Mouse (Mus musculus): ENCODE results near the gene Ugt1a6a. TPM values are rescaled to one million over a fixed set of nuclear protein-coding genes. Genes with fewer than 3 reads are reported as not detected.

Gene Ugt1a6a
- polyA plus RNA-seq, 1 experiment from 2014 or later = 3.7 TPM

DNA sequence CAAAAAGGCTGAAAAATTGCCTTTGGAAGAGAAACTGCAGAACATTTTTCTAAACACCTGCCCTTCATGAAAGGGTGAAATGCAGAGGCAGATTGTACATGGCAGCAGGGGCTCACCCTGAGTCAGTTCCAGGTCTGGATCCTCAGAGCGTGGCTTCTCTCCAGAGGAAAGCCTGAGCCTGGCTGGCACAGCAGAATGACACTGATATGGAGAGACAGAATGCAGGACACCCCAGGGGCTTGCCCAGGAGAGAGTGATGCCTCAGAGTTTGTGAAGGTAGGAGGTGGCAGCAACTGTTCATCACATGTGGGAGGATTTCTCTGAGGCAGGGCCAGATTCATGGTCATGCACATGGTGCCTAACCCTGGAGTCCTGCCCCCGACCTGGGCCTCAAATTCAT lies 65.4 kb downstream of the Ugt1a6a start:
- Histone ChIP-seq H3K4me1 (replicated peaks) (no peaks in the 10 kb centered on the region), H3K27ac (replicated peaks) (no peak overlapping the region), H3K4me2 (no peak overlapping the region), H3K9ac (no peak overlapping the region), H3K4me3 (no peak overlapping the region), H3K9me3 (0 out of 2 replicates have a peak, but pooled peaks cover 8% of the 10 kb centered on the region), H3K27me3 (no peaks in the 10 kb centered on the region), H3K36me3 (peaks cover 8% of the 10 kb centered on the region; the same call in 1 of the 2 replicates)
- 72% methylated on average over 2 of the region's 2 CpGs for WGBS
- no peak for ATAC-seq (ENCODE audit: low FRiP score, low read depth)

DNA sequence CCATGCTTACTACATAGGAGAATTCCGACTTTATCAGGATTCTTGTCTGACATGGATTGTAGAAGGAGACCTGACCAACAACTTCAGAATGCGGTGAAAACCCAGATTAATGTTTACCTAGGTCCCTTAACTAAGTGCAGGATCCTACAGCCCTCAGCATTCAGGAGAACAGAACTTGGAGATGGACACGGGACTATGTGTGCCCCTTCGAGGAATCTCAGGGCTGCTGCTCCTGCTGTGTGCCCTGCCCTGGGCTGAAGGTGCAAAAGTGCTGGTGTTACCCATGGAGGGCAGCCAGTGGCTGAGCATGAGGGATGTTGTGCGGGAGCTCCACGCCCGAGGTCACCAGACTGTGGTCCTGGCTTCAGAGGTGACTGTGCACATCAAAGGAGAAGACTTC lies 65.8 kb downstream of the Ugt1a6a start, which contains the start of gene Ugt1a2:
Gene Ugt1a2, plus strand, starts transcription at position 146 of the 400 bp plus-strand sequence.
- H3K4me3 ChIP-seq = no peak within 1 kb of the TSS
- H3K4me1 ChIP-seq (replicated peaks) = peaks cover 3% of the 10 kb centered on the region; the same call in 1 of the 2 replicates
- 0 out of 2 replicates have a peak, but pooled peaks cover 8% of the 10 kb centered on the region for H3K9me3 ChIP-seq
- WGBS = 83% methylated on average over 7 of the region's 7 CpGs
- no peaks in the 10 kb centered on the region for H3K27me3 ChIP-seq
- H3K9ac ChIP-seq = no peak within 1 kb of the TSS
- no peak within 1 kb of the TSS for H3K4me2 ChIP-seq
- H3K27ac ChIP-seq (replicated peaks) = no peak within 1 kb of the TSS
- ATAC-seq (ENCODE audit: low FRiP score, low read depth) = no peak
- H3K36me3 ChIP-seq = peaks cover 8% of the 10 kb centered on the region; the same call in 1 of the 2 replicates

DNA sequence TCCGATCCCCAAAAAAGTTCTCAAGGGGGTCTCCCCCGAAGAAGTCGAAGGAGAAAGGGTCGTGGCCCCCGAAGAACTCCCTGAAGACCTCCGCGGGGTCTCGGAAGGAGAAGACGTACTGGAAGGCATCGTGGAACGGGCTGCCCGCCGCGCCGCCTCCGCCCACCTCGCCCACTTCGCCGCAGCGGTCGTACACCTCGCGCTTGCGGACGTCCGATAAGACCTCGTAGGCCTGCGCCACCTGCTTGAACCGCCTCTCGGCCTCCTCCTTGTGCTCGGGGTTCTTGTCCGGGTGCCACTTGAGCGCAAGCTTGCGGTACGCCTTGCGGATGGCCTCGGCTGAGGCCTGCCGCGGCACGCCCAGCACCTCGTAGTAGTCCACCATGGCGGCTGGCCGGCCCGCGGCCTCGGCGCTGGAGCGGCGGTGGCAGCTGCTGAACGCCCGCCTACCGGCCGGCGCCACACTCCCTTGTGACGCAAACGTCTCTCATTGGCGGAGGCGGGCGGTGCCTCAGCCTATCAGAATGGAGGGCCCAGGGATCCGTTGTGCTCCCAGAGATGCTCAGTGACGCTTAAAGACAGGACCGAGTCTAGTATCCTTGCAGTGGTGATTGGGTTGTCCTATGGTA lies 70.8 kb downstream of the Ugt1a6a start, which contains the start of gene Dnajb3:
Gene Dnajb3, minus strand, starts transcription at position 489 of the 629 bp plus-strand sequence.
- Histone ChIP-seq H3K27me3 (no peaks in the 10 kb centered on the region), H3K27ac (replicated peaks) (peak within 1 kb of the TSS; percentile 57; the same call in 1 of the 2 replicates), H3K4me1 (replicated peaks) (peaks cover 8% of the 10 kb centered on the region), H3K36me3 (peaks cover 8% of the 10 kb centered on the region; the same call in 1 of the 2 replicates), H3K4me3 (peak within 1 kb of the TSS; percentile 46), H3K4me2 (peak within 1 kb of the TSS; percentile 77), H3K9me3 (0 out of 2 replicates have a peak, but pooled peaks cover 8% of the 10 kb centered on the region), H3K9ac (peak within 1 kb of the TSS; percentile 55)
- peak; percentile 100 for ATAC-seq (ENCODE audit: low FRiP score, low read depth)
- WGBS = 6% methylated on average over 62 of the region's 62 CpGs

DNA sequence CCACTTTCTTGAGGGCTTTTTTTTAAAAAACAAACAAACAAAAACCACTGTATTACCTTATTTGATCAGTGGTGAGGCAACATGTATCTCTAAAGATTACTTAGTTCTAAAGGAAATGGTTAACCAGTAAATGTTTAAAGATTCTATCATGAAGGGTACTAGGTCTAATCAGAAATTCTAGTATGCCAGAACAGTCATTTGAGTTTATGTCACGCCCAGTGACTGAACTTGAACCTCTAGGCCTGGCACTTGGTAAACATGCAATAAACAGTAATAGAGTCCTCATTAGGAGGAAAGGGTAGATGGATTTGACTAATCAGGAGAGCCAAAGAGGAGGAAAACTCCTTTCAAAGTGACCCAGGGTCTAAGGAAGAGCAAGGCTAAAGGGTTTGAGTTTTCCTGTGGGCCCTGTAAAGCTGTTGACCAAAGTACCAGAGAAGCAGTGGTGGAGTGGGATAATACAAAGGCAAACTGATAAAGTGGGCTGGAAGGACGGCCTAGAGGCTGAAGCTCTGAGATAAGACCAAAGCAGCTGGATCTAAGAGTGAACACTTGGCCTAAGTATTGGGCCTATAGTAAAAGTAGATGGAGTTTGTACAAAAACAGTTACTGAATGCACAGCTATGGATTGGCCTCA lies 72.4 kb downstream of the Ugt1a6a start:
- ATAC-seq (ENCODE audit: low FRiP score, low read depth) = no peak
- no peak overlapping the region for H3K9ac ChIP-seq
- peaks cover 15% of the 10 kb centered on the region for H3K9me3 ChIP-seq
- no peak overlapping the region for H3K4me3 ChIP-seq
- H3K4me1 ChIP-seq (replicated peaks) = peaks cover 8% of the 10 kb centered on the region
- 84% methylated on average over 2 of the region's 2 CpGs for WGBS
- H3K36me3 ChIP-seq = peaks cover 8% of the 10 kb centered on the region; the same call in 1 of the 2 replicates
- H3K4me2 ChIP-seq = no peak overlapping the region
- no peaks in the 10 kb centered on the region for H3K27me3 ChIP-seq
- no peak overlapping the region for H3K27ac ChIP-seq (replicated peaks)

DNA sequence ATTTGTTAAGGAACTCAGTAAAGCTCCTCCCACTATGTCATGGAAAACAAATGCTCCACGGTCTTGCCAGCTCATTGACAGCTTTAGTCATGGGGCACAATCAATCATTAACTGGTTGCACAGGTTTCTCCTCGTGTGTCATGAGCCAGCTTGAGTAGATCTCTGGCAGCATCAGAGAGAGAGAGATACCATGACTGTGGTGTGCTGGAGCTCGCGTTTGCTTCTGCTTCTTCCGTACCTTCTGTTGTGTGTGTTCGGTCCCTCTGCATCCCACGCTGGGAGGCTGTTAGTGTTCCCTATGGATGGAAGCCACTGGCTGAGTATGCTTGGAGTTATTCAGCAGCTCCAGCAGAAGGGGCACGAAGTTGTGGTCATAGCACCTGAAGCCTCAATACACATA lies 77.2 kb downstream of the Ugt1a6a start, which contains the start of gene Ugt1a1:
Gene Ugt1a1, plus strand, starts transcription at position 148 of the 400 bp plus-strand sequence.
- H3K4me3 ChIP-seq = no peak within 1 kb of the TSS
- no peaks in the 10 kb centered on the region for H3K27me3 ChIP-seq
- H3K9me3 ChIP-seq = peaks cover 52% of the 10 kb centered on the region
- no peak within 1 kb of the TSS for H3K9ac ChIP-seq
- H3K27ac ChIP-seq (replicated peaks) = no peak within 1 kb of the TSS
- WGBS = 69% methylated on average over 8 of the region's 8 CpGs
- H3K4me1 ChIP-seq (replicated peaks) = no peaks in the 10 kb centered on the region
- H3K36me3 ChIP-seq = no peaks in the 10 kb centered on the region
- peak; percentile 31; the same call in 1 of the 2 replicates for ATAC-seq (ENCODE audit: low FRiP score, low read depth)
- no peak within 1 kb of the TSS for H3K4me2 ChIP-seq

- no peaks in the 10 kb centered on the region for H3K27me3 ChIP-seq
- H3K4me3 ChIP-seq = no peak overlapping the region
- no peak overlapping the region for H3K9ac ChIP-seq
- no peak overlapping the region for H3K27ac ChIP-seq (replicated peaks)
- H3K4me2 ChIP-seq = no peak overlapping the region
- peaks cover 59% of the 10 kb centered on the region for H3K9me3 ChIP-seq
- ATAC-seq (ENCODE audit: low FRiP score, low read depth) = 0 out of 2 replicates have a peak, but pooled peaks have one; percentile 12
- H3K36me3 ChIP-seq = no peaks in the 10 kb centered on the region
- no peaks in the 10 kb centered on the region for H3K4me1 ChIP-seq (replicated peaks)
- 63% methylated on average over 8 of the region's 8 CpGs for WGBS
These were observed 77.9 kb downstream of the Ugt1a6a start for GRCm38 (mm10) chr1:88212341-88213045.

- no peak for ATAC-seq (ENCODE audit: low FRiP score, low read depth)
These were observed 78.5 kb downstream of the Ugt1a6a start for GRCm38 (mm10) chr1:88213061-88213460.

GRCm38 (mm10) chr1:88213766-88214461 lies 79.3 kb downstream of the Ugt1a6a start:
- H3K36me3 ChIP-seq = no peaks in the 10 kb centered on the region
- H3K27me3 ChIP-seq = no peaks in the 10 kb centered on the region
- H3K9ac ChIP-seq = no peak overlapping the region
- no peak overlapping the region for H3K4me2 ChIP-seq
- H3K4me3 ChIP-seq = no peak overlapping the region
- ATAC-seq (ENCODE audit: low FRiP score, low read depth) = no peak
- H3K9me3 ChIP-seq = peaks cover 62% of the 10 kb centered on the region
- H3K4me1 ChIP-seq (replicated peaks) = no peaks in the 10 kb centered on the region
- no peak overlapping the region for H3K27ac ChIP-seq (replicated peaks)
- WGBS = 85% methylated on average over 2 of the region's 2 CpGs

More at GRCm38 (mm10) chr1:88213061-88213460, 78.5 kb downstream of the Ugt1a6a start:
- Histone ChIP-seq H3K27ac (replicated peaks) (no peak overlapping the region), H3K4me3 (no peak overlapping the region), H3K9ac (no peak overlapping the region), H3K9me3 (peaks cover 62% of the 10 kb centered on the region), H3K36me3 (no peaks in the 10 kb centered on the region), H3K4me1 (replicated peaks) (no peaks in the 10 kb centered on the region), H3K4me2 (no peak overlapping the region), H3K27me3 (no peaks in the 10 kb centered on the region)
- 73% methylated on average over 1 of the region's 1 CpGs for WGBS

GRCm38 (mm10) chr1:88214462-88214952 lies 79.9 kb downstream of the Ugt1a6a start:
- no peak overlapping the region for H3K9ac ChIP-seq
- 87% methylated on average over 2 of the region's 2 CpGs for WGBS
- ATAC-seq (ENCODE audit: low FRiP score, low read depth) = no peak

DNA sequence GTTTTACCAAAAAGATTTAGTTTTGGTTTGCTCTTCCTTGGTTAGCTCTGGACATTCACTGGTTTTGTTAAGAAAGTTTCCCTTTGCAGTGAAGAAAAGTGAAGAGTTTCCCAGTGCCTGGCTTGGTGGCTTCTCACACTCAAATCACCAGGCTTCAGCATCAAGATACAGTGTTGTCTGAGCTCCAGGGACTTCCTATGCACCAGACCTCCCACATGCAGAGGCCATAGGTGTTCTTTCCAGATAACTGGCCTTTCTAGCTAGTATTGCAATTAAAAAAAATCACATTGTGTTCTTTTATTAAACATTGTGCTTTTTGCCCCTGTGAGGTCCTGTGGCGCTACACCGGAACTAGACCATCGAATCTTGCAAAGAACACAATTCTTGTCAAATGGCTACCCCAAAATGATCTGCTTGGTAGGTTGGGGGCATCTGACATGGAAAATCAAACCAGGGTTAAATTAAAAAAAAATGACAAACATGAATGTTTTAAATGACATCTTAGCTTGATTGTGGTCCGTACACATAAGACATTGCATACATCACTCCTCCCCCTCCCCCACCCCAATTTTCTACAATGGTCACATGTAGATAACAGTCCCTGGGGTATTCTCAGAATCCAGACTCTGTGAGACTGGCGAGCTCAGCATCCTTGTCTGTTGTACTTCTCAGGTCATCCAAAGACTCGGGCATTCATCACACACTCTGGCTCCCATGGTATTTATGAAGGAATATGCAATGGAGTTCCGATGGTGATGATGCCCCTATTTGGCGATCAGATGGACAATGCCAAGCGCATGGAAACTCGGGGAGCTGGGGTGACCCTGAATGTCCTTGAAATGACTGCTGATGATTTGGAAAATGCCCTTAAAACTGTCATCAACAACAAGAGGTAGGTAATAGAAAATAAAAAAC lies 81.1 kb downstream of the Ugt1a6a start:
- no peak for ATAC-seq (ENCODE audit: low FRiP score, low read depth)
- H3K36me3 ChIP-seq = no peaks in the 10 kb centered on the region
- WGBS = 73% methylated on average over 10 of the region's 10 CpGs

More at GRCm38 (mm10) chr1:88214462-88214952, 79.9 kb downstream of the Ugt1a6a start:
- Histone ChIP-seq H3K4me1 (replicated peaks) (no peaks in the 10 kb centered on the region), H3K4me2 (no peak overlapping the region), H3K27me3 (no peaks in the 10 kb centered on the region), H3K36me3 (no peaks in the 10 kb centered on the region), H3K9me3 (peaks cover 62% of the 10 kb centered on the region), H3K27ac (replicated peaks) (no peak overlapping the region), H3K4me3 (no peak overlapping the region)

More for the DNA sequence above, 81.1 kb downstream of the Ugt1a6a start:
- Histone ChIP-seq H3K9me3 (peaks cover 62% of the 10 kb centered on the region), H3K27me3 (no peaks in the 10 kb centered on the region), H3K4me1 (replicated peaks) (no peaks in the 10 kb centered on the region), H3K4me3 (no peak overlapping the region), H3K4me2 (no peak overlapping the region), H3K9ac (no peak overlapping the region), H3K27ac (replicated peaks) (no peak overlapping the region)

All from hindbrain, embryonic 15.5 days (tissue).